Mouse (Mus musculus) heart, embryonic 13.5 days (tissue): ENCODE results near the gene Ripk4. TPM values are rescaled to one million over a fixed set of nuclear protein-coding genes. Genes with fewer than 3 reads are reported as not detected.

ENCODE experiments used
- ATAC-seq: fragments of 200-750 bp; cut with Nextera tagmentation; 2 replicates; pipeline ENCODE4 v1.8.0; 2017; ENCODE audit warnings: moderate TSS enrichment; ENCODE audit not compliant: insufficient number of reproducible peaks, low FRiP score, low TSS enrichment; ENCODE audit errors: extremely low read depth
- H3K27ac ChIP-seq: fragments of 300-500 bp; sonication (generic); replicated peaks from 2 replicates; pipeline ENCODE4 v1.5.1; 2015; ENCODE audit warnings: moderate library complexity, mild to moderate bottlenecking, inconsistent platforms
- H3K27me3 ChIP-seq: fragments of 300-500 bp; sonication (generic); replicated peaks from 2 replicates; pipeline ENCODE4 v1.6.1; 2015; ENCODE audit warnings: mild to moderate bottlenecking, inconsistent platforms
- H3K36me3 ChIP-seq: fragments of 300-500 bp; sonication (generic); 2 replicates; pipeline ENCODE4 v1.6.1; 2015; ENCODE audit warnings: mild to moderate bottlenecking, inconsistent platforms
- H3K4me1 ChIP-seq: fragments of 300-500 bp; sonication (generic); 2 replicates; pipeline ENCODE4 v1.6.1; 2015; ENCODE audit warnings: inconsistent platforms
- H3K4me2 ChIP-seq: fragments of 300-500 bp; sonication (generic); 2 replicates; pipeline ENCODE4 v1.6.1; 2015; ENCODE audit warnings: inconsistent platforms, mild to moderate bottlenecking, moderate library complexity
- H3K4me3 ChIP-seq: fragments of 300-500 bp; sonication (generic); 2 replicates; pipeline ENCODE4 v1.5.1; 2015; ENCODE audit warnings: moderate library complexity, mild to moderate bottlenecking, inconsistent platforms
- H3K9ac ChIP-seq: fragments of 300-500 bp; sonication (generic); 2 replicates; pipeline ENCODE4 v1.6.1; 2015; ENCODE audit warnings: inconsistent platforms, mild to moderate bottlenecking, moderate library complexity
- H3K9me3 ChIP-seq: fragments of 300-500 bp; sonication (generic); 2 replicates; pipeline ENCODE4 v1.6.1; 2016; ENCODE audit warnings: inconsistent platforms
- WGBS: fragments of 180-500 bp; shearing (Covaris S2); methylation state at CpG from one replicate; pipeline ENCODE4 v1.1.7; 2015; ENCODE audit warnings: mixed read lengths; 5-methylcytosine and 5-hydroxymethylcytosine counted together
- polyA plus RNA-seq: library from polyadenylated mRNA; unstranded; fragments of >200 nt; fragmentation: Nextera tagmentation; extraction: Ambion mirVana; gene quantifications from 2 replicates; pipeline ENCODE4 v1.2.1, GENCODE M21; 2015

Ripk4 gene
- polyA plus RNA-seq, 1 experiment from 2014 or later: 3.0 TPM

GRCm38 (mm10) chr16:97764626-97765025, 1.0 kb upstream of the Ripk4 start:
- Histone ChIP-seq H3K9me3 (no peaks in the 10 kb centered on the region), H3K4me3 (no peak overlapping the region), H3K4me2 (no peak overlapping the region), H3K27ac (no peak overlapping the region), H3K27me3 (peaks cover 53% of the 10 kb centered on the region), H3K4me1 (peaks cover 38% of the 10 kb centered on the region), H3K9ac (no peak overlapping the region), H3K36me3 (no peaks in the 10 kb centered on the region)
- WGBS: 54% methylated on average over 2 of the region's 2 CpGs
- no peak for ATAC-seq

DNA sequence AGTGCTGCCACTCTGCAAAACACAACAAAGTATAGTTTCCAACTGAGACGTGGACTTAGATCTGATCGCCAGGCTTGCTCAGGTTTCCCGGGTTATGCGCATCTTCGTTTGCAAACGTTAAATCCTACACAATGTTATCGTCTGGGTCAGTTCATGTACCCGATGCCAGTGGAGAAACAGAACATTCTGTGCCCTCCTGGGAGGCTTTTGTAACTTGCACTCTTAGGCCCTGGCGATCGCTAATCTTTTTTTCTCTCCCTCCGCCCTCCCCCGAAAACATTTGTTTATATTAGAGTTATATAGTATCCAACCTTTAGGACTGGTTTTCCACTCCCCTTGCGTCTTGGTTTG, 378 bp upstream of the Ripk4 start:
- peak overlapping the region; percentile 86 for H3K4me2 ChIP-seq
- no peaks in the 10 kb centered on the region for H3K36me3 ChIP-seq
- peak overlapping the region; percentile 65 for H3K4me3 ChIP-seq
- peaks cover 53% of the 10 kb centered on the region for H3K27me3 ChIP-seq
- H3K4me1 ChIP-seq: peaks cover 45% of the 10 kb centered on the region
- ATAC-seq: no peak
- H3K9me3 ChIP-seq: no peaks in the 10 kb centered on the region
- H3K27ac ChIP-seq: no peak overlapping the region
- peak overlapping the region; percentile 80 for H3K9ac ChIP-seq
- 11% methylated on average over 13 of the region's 13 CpGs for WGBS

- Histone ChIP-seq H3K27ac (0 out of 2 replicates have a peak overlapping the region, but pooled peaks have one; percentile 15), H3K4me1 (peaks cover 46% of the 10 kb centered on the region), H3K4me2 (peak overlapping the region; percentile 86), H3K9ac (peak overlapping the region; percentile 37), H3K27me3 (peaks cover 53% of the 10 kb centered on the region), H3K4me3 (0 out of 2 replicates have a peak overlapping the region, but pooled peaks have one; percentile 65), H3K36me3 (no peaks in the 10 kb centered on the region), H3K9me3 (no peaks in the 10 kb centered on the region)
- no peak for ATAC-seq
- WGBS: 59% methylated on average over 2 of the region's 2 CpGs
These were observed 1.8 kb downstream of the Ripk4 start for GRCm38 (mm10) chr16:97761782-97762181.

DNA sequence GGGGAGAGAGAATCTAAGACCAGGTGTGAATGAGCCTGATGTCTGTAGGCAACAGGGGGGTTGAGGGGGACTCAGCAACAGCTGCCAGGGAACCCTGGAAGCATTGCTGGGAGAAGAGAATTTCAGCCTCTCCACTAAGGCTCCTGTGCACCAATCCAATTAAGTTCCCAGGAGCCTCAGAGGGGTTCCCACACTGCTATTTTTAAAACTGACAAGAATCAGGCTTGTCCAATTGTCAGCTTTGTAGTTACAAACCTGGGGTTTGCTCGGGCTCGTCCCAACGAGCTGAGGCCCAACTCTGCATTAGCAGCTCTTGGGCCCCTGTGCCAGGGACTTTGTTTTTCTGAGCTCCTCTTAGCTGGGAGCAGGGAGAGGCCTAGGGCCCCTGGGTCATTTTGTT, 3.9 kb downstream of the Ripk4 start:
- H3K4me2 ChIP-seq: no peak overlapping the region
- 0 out of 2 replicates have a peak overlapping the region, but pooled peaks have one; percentile 5 for H3K9ac ChIP-seq
- H3K4me3 ChIP-seq: no peak overlapping the region
- H3K27ac ChIP-seq: peak overlapping the region; percentile 68
- H3K9me3 ChIP-seq: no peaks in the 10 kb centered on the region
- H3K4me1 ChIP-seq: peaks cover 46% of the 10 kb centered on the region
- H3K36me3 ChIP-seq: no peaks in the 10 kb centered on the region
- WGBS: 14% methylated on average over 3 of the region's 3 CpGs
- peaks cover 37% of the 10 kb centered on the region for H3K27me3 ChIP-seq
- ATAC-seq: no peak

- no peak overlapping the region for H3K4me2 ChIP-seq
- no peak for ATAC-seq
- H3K27me3 ChIP-seq: peaks cover 24% of the 10 kb centered on the region
- no peak overlapping the region for H3K4me3 ChIP-seq
- H3K27ac ChIP-seq: no peak overlapping the region
- no peak overlapping the region for H3K9ac ChIP-seq
- peaks cover 38% of the 10 kb centered on the region for H3K4me1 ChIP-seq
- H3K9me3 ChIP-seq: no peaks in the 10 kb centered on the region
- 54% methylated on average over 2 of the region's 2 CpGs for WGBS
- no peaks in the 10 kb centered on the region for H3K36me3 ChIP-seq
These were observed 5.3 kb downstream of the Ripk4 start for GRCm38 (mm10) chr16:97758288-97758687.

DNA sequence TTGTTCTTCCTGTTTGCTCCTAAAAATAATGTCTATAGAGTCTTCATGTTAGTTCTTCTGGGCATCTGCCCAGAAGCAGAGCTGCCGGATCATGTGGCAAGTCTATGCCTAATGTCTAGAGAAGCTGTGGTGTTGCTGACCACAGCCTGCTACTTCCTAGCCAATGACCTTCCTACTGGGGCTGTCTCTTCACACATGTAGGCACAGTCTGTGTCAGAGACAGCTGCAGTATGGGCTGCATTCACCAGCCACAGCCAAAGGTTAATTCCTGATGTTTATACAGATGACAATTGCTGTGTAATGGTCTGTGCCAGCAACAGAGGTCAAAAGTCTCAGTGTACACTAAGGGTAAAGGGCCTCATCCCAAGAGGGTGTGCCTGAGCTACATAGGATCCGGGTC, 7.1 kb downstream of the Ripk4 start:
- 70% methylated on average over 2 of the region's 2 CpGs for WGBS
- no peak overlapping the region for H3K9ac ChIP-seq
- peaks cover 6% of the 10 kb centered on the region for H3K27me3 ChIP-seq
- no peak overlapping the region for H3K4me3 ChIP-seq
- no peaks in the 10 kb centered on the region for H3K9me3 ChIP-seq
- peaks cover 37% of the 10 kb centered on the region for H3K4me1 ChIP-seq
- H3K36me3 ChIP-seq: no peaks in the 10 kb centered on the region
- H3K4me2 ChIP-seq: no peak overlapping the region
- H3K27ac ChIP-seq: no peak overlapping the region
- no peak for ATAC-seq

GRCm38 (mm10) chr16:97752316-97752941, 11.2 kb downstream of the Ripk4 start:
- Histone ChIP-seq H3K4me1 (peaks cover 14% of the 10 kb centered on the region), H3K27ac (no peak overlapping the region), H3K9me3 (no peaks in the 10 kb centered on the region), H3K36me3 (no peaks in the 10 kb centered on the region), H3K4me3 (no peak overlapping the region), H3K9ac (no peak overlapping the region), H3K27me3 (no peaks in the 10 kb centered on the region; the same call in 1 of the 2 replicates), H3K4me2 (no peak overlapping the region)
- ATAC-seq: no peak
- 57% methylated on average over 3 of the region's 3 CpGs for WGBS

- H3K27me3 ChIP-seq: no peaks in the 10 kb centered on the region; the same call in 1 of the 2 replicates
- no peaks in the 10 kb centered on the region for H3K36me3 ChIP-seq
- WGBS: 46% methylated on average over 8 of the region's 8 CpGs
- H3K27ac ChIP-seq: no peak overlapping the region
- no peak overlapping the region for H3K9ac ChIP-seq
- ATAC-seq: no peak
- H3K4me3 ChIP-seq: no peak overlapping the region
- peaks cover 14% of the 10 kb centered on the region for H3K4me1 ChIP-seq
- H3K9me3 ChIP-seq: no peaks in the 10 kb centered on the region
- no peak overlapping the region for H3K4me2 ChIP-seq
These were observed 11.7 kb downstream of the Ripk4 start for GRCm38 (mm10) chr16:97751884-97752283.

- no peak overlapping the region for H3K27ac ChIP-seq
- H3K9me3 ChIP-seq: no peaks in the 10 kb centered on the region
- H3K4me3 ChIP-seq: no peak overlapping the region
- no peak overlapping the region for H3K4me2 ChIP-seq
- H3K36me3 ChIP-seq: peaks cover 4% of the 10 kb centered on the region; the same call in 1 of the 2 replicates
- 75% methylated on average over 6 of the region's 6 CpGs for WGBS
- no peaks in the 10 kb centered on the region; the same call in 1 of the 2 replicates for H3K27me3 ChIP-seq
- no peak overlapping the region for H3K9ac ChIP-seq
- H3K4me1 ChIP-seq: peaks cover 14% of the 10 kb centered on the region
- no peak for ATAC-seq
These were observed 15.2 kb downstream of the Ripk4 start for GRCm38 (mm10) chr16:97748421-97748820.

DNA sequence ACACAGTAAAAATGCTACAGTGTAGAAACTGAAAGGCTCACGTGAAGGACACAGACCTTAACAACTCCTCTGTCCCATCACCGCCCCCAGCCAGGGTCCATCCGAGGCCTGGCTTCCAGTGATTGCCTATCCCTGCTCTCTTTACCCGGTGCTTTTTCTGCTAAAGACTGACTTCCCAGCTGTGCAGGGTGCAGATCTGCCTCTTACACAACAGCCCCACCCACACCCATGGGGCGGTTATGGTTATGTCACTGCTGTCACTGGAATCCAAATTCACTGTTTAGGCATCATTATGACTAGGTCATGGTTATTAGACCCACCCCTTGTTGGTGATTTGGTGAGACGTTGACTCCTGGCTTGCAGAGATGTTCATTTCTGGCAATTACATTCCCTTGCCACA, 25.6 kb downstream of the Ripk4 start:
- WGBS: 71% methylated on average over 6 of the region's 6 CpGs
- H3K36me3 ChIP-seq: peaks cover under 1% of the 10 kb centered on the region; the same call in 1 of the 2 replicates

DNA sequence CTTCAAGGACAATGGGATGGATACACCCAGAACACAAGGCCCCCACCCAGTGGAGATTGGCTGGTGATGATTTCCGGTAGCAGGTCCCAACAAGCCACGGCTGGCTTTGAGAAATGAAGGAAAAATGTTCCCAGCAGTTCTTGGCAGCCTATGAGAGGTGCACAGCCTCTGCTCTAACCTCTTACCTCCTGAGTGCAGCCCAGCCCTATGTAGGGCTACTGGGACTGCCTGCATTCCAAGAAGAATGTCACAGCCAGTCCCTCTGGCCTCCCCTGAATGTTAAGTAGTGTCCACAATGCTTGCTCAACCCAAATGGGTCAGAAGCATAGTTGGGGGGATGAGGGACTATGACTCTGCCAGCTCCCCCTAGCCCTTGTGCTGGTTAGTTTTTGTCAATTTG, 27.0 kb downstream of the Ripk4 start:
- no peak overlapping the region for H3K27ac ChIP-seq
- no peak for ATAC-seq
- H3K4me3 ChIP-seq: no peak overlapping the region
- no peaks in the 10 kb centered on the region for H3K36me3 ChIP-seq
- no peak overlapping the region for H3K4me2 ChIP-seq
- H3K9ac ChIP-seq: no peak overlapping the region
- H3K27me3 ChIP-seq: no peaks in the 10 kb centered on the region
- H3K4me1 ChIP-seq: no peaks in the 10 kb centered on the region
- H3K9me3 ChIP-seq: no peaks in the 10 kb centered on the region
- 69% methylated on average over 2 of the region's 2 CpGs for WGBS

More for the DNA sequence above, 25.6 kb downstream of the Ripk4 start:
- no peaks in the 10 kb centered on the region for H3K9me3 ChIP-seq
- H3K27ac ChIP-seq: no peak overlapping the region
- H3K27me3 ChIP-seq: no peaks in the 10 kb centered on the region
- no peak overlapping the region for H3K9ac ChIP-seq
- no peak overlapping the region for H3K4me2 ChIP-seq
- ATAC-seq: no peak
- H3K4me1 ChIP-seq: no peaks in the 10 kb centered on the region
- no peak overlapping the region for H3K4me3 ChIP-seq

DNA sequence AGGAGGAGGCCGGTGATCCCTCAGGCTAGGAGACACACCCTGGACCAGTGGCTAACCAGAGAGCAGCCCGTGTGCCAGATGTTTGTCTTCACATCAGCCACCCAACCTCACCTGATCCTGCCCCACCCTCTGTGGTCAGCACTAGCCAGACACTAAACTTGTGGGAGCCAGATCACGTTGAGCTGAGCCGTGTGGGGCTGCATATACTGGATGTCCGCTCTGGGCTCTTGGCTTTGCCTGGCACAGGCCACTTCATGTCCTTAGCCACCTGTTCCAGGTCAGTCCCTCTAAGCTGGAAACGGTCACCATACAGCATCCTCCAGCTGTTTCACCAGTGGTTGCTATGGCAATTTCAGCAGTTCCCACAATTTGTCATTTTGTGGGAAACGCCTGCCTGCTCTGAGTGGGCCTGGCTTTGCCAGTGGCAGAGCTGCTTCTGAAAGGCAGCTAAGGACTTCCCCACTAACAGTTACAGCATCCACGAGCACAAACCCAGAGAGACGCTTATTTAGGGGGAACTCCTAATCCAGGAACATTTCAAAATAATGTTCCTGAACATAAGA, 28.7 kb downstream of the Ripk4 start:
- no peak for ATAC-seq
- no peaks in the 10 kb centered on the region for H3K9me3 ChIP-seq
- WGBS: 61% methylated on average over 9 of the region's 9 CpGs
- no peak overlapping the region for H3K9ac ChIP-seq
- H3K4me3 ChIP-seq: no peak overlapping the region
- no peak overlapping the region for H3K4me2 ChIP-seq
- no peaks in the 10 kb centered on the region for H3K4me1 ChIP-seq
- H3K27me3 ChIP-seq: no peaks in the 10 kb centered on the region
- no peak overlapping the region for H3K27ac ChIP-seq
- H3K36me3 ChIP-seq: no peaks in the 10 kb centered on the region
